Mouse (Mus musculus): ENCODE data around the gene Itga3. TPM values are rescaled to one million over a fixed set of nuclear protein-coding genes. Genes with fewer than 3 reads are reported as not detected.

Gene Itga3
- total and polyA plus RNA-seq, 2 experiments from 2014 or later, result 12.3 to 33.2 TPM

DNA sequence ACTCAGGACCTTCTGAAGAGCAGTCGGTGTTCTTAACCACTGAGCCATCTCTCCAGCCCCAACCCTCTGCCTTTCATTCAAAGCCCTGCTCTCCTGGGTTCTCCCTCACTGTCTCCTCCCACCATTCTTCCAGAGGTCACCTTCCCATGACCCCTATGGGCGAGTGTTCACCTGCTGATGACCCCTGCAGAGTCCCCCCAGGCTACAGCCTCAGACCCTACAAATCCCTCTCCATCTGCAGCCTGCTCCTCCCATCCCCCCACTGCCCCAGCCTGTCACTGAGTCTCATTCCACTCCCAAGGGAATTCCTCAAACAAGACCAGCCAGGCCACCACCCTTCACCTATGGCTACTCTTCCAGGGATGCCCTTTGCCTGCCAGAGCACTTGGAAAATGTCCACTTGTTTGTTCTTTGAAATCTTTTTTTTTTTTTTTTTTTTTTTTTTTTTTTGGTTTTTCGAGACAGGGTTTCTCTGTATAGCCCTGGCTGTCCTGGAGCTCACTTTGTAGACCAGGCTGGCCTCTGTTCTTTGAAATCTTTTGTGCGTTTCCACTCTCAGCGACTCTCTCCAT is 8.3 kb upstream of the Itga3 start:
- Histone ChIP-seq H3K27me3 (ENCODE audit: insufficient read depth, low read length) (0 out of 2 replicates have a peak, but pooled peaks cover 2% of the 10 kb centered on the region), H3K4me2 (ENCODE audit: low read depth, low read length, poor library complexity, severe bottlenecking) (no peak overlapping the region), H3K4me1 (ENCODE audit: insufficient read depth, low read length) (no peaks in the 10 kb centered on the region), H3K9ac (replicated peaks; ENCODE audit: low read length, poor library complexity, severe bottlenecking) (no peak overlapping the region), H3K9me3 (ENCODE audit: low read length) (no peaks in the 10 kb centered on the region), H3K36me3 (ENCODE audit: insufficient read depth, low read length) (no peaks in the 10 kb centered on the region), H3K4me3 (ENCODE audit: low read depth, low read length) (no peak overlapping the region), H3K27ac (ENCODE audit: low read depth, low read length) (no peak overlapping the region)
- DNase-seq (ENCODE audit: low spot score) (no peak), ATAC-seq (ENCODE audit: low FRiP score) (no peak)
- WGBS, result 40% methylated on average over 5 of the region's 5 CpGs
- no peak for TF ChIP-seq CTCF (IDR thresholded peaks at IDR 0.05)

DNA sequence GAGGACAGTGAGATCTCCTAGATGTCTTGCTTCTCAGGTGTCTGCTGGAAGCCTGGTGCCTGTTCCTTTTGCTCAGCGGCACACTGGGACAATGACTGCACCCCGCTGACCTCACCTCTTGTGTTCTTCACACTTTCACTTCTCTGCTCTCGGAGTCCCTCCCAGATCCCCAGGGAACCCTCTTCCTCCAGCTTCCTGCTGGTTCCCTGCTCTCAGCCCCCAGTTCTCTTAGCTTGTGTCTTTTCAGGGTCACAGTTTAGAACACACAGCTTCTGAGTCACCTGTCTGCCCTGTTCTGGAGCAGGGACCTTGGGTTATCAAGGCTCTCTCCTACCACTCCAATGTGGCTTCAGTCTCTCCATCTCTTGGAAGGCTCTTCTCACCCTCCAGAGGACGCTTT is 7.6 kb upstream of the Itga3 start:
- Histone ChIP-seq H3K4me3 (ENCODE audit: low read depth, low read length) (no peak overlapping the region), H3K9ac (replicated peaks; ENCODE audit: low read length, poor library complexity, severe bottlenecking) (no peak overlapping the region), H3K27me3 (ENCODE audit: insufficient read depth, low read length) (0 out of 2 replicates have a peak, but pooled peaks cover 2% of the 10 kb centered on the region), H3K9me3 (ENCODE audit: low read length) (no peaks in the 10 kb centered on the region), H3K4me2 (ENCODE audit: low read depth, low read length, poor library complexity, severe bottlenecking) (no peak overlapping the region), H3K27ac (ENCODE audit: low read depth, low read length) (no peak overlapping the region), H3K4me1 (ENCODE audit: insufficient read depth, low read length) (no peaks in the 10 kb centered on the region), H3K36me3 (ENCODE audit: insufficient read depth, low read length) (no peaks in the 10 kb centered on the region)
- DNase-seq (ENCODE audit: low spot score), result no peak
- no peak for ATAC-seq (ENCODE audit: low FRiP score)
- no peak for TF ChIP-seq CTCF (IDR thresholded peaks at IDR 0.05)
- 26% methylated on average over 4 of the region's 4 CpGs for WGBS

DNA sequence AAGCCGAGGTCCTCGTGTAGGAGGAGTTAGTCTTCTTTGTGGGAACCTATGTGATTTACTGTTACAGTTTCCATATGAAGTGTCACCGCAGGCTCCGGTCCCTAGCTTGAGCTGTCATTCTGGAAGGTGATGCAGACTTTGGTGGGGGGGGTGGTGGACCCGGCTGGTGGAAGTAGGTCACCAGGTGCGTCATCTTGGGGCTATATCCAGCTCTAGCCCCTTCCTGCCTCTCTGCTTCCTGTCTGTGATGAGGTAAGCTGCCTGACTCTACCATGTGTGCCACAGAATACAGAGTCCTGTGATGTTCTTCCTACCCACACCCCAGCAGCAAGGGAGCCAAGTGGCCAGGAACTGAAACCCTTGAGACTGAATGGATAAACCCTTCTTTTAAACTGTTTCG is 6.3 kb upstream of the Itga3 start:
- no peak for DNase-seq (ENCODE audit: low spot score)
- WGBS, result 92% methylated on average over 7 of the region's 7 CpGs

DNA sequence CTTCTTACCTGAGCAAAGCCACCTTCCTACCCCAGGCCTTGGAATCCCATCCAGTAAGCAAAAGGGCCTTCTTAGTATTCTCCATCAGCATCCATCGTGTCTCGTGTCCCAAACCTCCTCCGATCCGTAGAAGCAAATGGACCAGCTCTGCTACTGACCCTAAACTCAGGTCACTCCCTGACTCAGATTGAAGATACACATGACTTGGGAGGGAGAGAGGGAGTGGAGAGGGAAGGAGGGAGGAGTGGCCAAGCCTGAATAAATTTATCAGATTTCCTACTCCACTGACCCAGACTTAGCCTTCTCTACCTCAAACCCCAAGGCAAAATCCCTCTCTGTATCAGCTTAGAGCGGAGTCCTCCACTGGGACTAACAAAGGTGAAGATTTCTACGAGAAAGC is 4.2 kb upstream of the Itga3 start:
- 83% methylated on average over 6 of the region's 6 CpGs for WGBS

More for the DNA sequence above, 6.3 kb upstream of the Itga3 start:
- Histone ChIP-seq H3K9me3 (ENCODE audit: low read length) (no peaks in the 10 kb centered on the region), H3K27me3 (ENCODE audit: insufficient read depth, low read length) (0 out of 2 replicates have a peak, but pooled peaks cover 2% of the 10 kb centered on the region), H3K4me3 (ENCODE audit: low read depth, low read length) (no peak overlapping the region), H3K36me3 (ENCODE audit: insufficient read depth, low read length) (no peaks in the 10 kb centered on the region), H3K27ac (ENCODE audit: low read depth, low read length) (no peak overlapping the region), H3K9ac (replicated peaks; ENCODE audit: low read length, poor library complexity, severe bottlenecking) (no peak overlapping the region), H3K4me1 (ENCODE audit: insufficient read depth, low read length) (no peaks in the 10 kb centered on the region), H3K4me2 (ENCODE audit: low read depth, low read length, poor library complexity, severe bottlenecking) (no peak overlapping the region)
- no peak for TF ChIP-seq CTCF (IDR thresholded peaks at IDR 0.05)
- no peak for ATAC-seq (ENCODE audit: low FRiP score)

DNA sequence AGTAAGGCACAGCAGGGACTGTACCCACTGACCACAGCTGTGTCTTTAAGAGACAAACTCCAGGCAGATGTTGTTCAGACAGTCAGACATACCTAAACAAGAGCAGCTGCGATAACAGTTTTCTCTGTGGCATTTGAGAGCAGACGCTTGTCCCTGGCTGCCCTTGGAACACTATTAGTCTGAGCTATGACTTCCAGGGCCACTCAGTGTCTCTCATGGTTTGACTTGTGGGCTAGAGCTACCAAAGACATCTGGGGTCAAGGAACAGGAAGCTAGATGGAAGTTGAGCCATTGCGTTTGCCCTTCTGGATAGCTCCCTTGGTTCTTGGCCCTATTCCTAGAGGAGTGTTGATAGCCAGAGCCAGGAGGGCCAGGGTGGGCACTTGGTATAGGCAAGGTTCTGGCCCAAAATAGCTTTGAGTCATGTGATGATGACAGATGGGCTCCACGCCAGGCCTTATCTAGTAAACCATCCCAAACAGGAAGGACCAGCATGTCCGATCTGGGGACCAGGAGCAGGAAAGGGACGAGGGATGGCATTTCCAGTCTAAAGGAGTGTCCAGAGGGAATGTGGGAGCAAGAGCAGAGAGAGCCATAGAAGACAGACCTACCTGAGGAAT is 2.8 kb upstream of the Itga3 start:
- H3K9me3 ChIP-seq (ENCODE audit: low read length), result no peaks in the 10 kb centered on the region
- no peak overlapping the region for H3K4me2 ChIP-seq (ENCODE audit: low read depth, low read length, poor library complexity, severe bottlenecking)
- H3K4me1 ChIP-seq (ENCODE audit: insufficient read depth, low read length), result peaks cover 7% of the 10 kb centered on the region; the same call in 1 of the 2 replicates
- ATAC-seq (ENCODE audit: low FRiP score) (no peak), DNase-seq (ENCODE audit: low spot score) (no peak)
- H3K9ac ChIP-seq (replicated peaks; ENCODE audit: low read length, poor library complexity, severe bottlenecking), result no peak overlapping the region
- no peak for TF ChIP-seq CTCF (IDR thresholded peaks at IDR 0.05)
- 0 out of 2 replicates have a peak, but pooled peaks cover 2% of the 10 kb centered on the region for H3K27me3 ChIP-seq (ENCODE audit: insufficient read depth, low read length)
- no peak overlapping the region for H3K27ac ChIP-seq (ENCODE audit: low read depth, low read length)
- no peak overlapping the region for H3K4me3 ChIP-seq (ENCODE audit: low read depth, low read length)
- WGBS, result 86% methylated on average over 6 of the region's 6 CpGs
- H3K36me3 ChIP-seq (ENCODE audit: insufficient read depth, low read length), result no peaks in the 10 kb centered on the region

More for the DNA sequence above, 4.2 kb upstream of the Itga3 start:
- DNase-seq (ENCODE audit: low spot score) (no peak), ATAC-seq (ENCODE audit: low FRiP score) (no peak)
- Histone ChIP-seq H3K36me3 (ENCODE audit: insufficient read depth, low read length) (no peaks in the 10 kb centered on the region), H3K9me3 (ENCODE audit: low read length) (no peaks in the 10 kb centered on the region), H3K4me3 (ENCODE audit: low read depth, low read length) (no peak overlapping the region), H3K9ac (replicated peaks; ENCODE audit: low read length, poor library complexity, severe bottlenecking) (no peak overlapping the region), H3K27me3 (ENCODE audit: insufficient read depth, low read length) (0 out of 2 replicates have a peak, but pooled peaks cover 2% of the 10 kb centered on the region), H3K4me1 (ENCODE audit: insufficient read depth, low read length) (no peaks in the 10 kb centered on the region), H3K27ac (ENCODE audit: low read depth, low read length) (no peak overlapping the region), H3K4me2 (ENCODE audit: low read depth, low read length, poor library complexity, severe bottlenecking) (no peak overlapping the region)
- TF ChIP-seq CTCF (IDR thresholded peaks at IDR 0.05), result no peak

DNA sequence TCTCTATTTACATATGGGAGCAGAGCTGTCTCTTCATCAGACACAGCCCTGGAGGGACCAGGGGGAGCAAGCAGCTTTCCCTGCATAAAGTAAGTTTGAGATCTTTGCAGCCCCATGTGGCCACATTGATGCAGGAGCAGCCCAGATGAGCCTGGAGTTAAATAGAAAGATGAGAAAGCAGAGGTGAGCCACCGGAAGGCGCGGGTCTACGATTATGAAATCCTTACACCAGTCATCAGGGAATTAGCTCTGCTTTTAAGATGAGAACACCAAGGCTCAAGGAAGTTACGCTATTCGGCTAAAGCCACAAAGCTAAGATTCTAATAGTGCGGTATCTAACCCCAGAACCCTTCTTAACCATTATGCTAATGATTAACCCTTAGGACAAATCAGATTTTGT is 1.4 kb upstream of the Itga3 start:
- 0 out of 2 replicates have a peak, but pooled peaks cover 1% of the 10 kb centered on the region for H3K27me3 ChIP-seq (ENCODE audit: insufficient read depth, low read length)
- H3K27ac ChIP-seq (ENCODE audit: low read depth, low read length), result no peak overlapping the region
- no peaks in the 10 kb centered on the region for H3K9me3 ChIP-seq (ENCODE audit: low read length)
- no peaks in the 10 kb centered on the region for H3K36me3 ChIP-seq (ENCODE audit: insufficient read depth, low read length)
- peaks cover 7% of the 10 kb centered on the region; the same call in 1 of the 2 replicates for H3K4me1 ChIP-seq (ENCODE audit: insufficient read depth, low read length)
- ATAC-seq (ENCODE audit: low FRiP score) (no peak), DNase-seq (ENCODE audit: low spot score) (no peak)
- 0 out of 2 replicates have a peak, but pooled peaks have one; percentile 37 for TF ChIP-seq CTCF (IDR thresholded peaks at IDR 0.05)
- peak overlapping the region; percentile 71; the same call in 1 of the 2 replicates for H3K4me2 ChIP-seq (ENCODE audit: low read depth, low read length, poor library complexity, severe bottlenecking)
- 43% methylated on average over 7 of the region's 7 CpGs for WGBS
- H3K9ac ChIP-seq (replicated peaks; ENCODE audit: low read length, poor library complexity, severe bottlenecking), result no peak overlapping the region
- H3K4me3 ChIP-seq (ENCODE audit: low read depth, low read length), result no peak overlapping the region
